Mouse (Mus musculus) T-helper 17 cell (primary cell): ENCODE measurements around the gene Cyp4f39.

Source experiments
- in situ Hi-C, 2 experiments: fragments of 300-600 bp; cut with MboI, MseI; formaldehyde crosslinking; loops; 1 replicate in 1 of 2; 2 replicates in 1 of 2; pipeline ENCODE4 v1.15.1; 2025; ENCODE audit warnings: high pct_unique_total_duplicates in 2 of 2

Cyp4f39 gene

GRCm38 (mm10) chr17:32452482-32452881 lies at the start of gene Cyp4f39:
Gene Cyp4f39, plus strand, starts transcription at chr17:32452723.
- in situ Hi-C loops, result no loop called here

GRCm38 (mm10) chr17:32402779-32403157 lies 49.8 kb upstream of the Cyp4f39 start:
- in situ Hi-C loops, result no loop called here

GRCm38 (mm10) chr17:32403417-32403816 lies 49.1 kb upstream of the Cyp4f39 start, which contains the start of gene Rasal3:
Gene Rasal3, minus strand, starts transcription at chr17:32403583.
- in situ Hi-C loops, result no loop called here

- in situ Hi-C loops, result loop anchor here in 1 of 2 experiments (10.0 kb wide), 1 partner anchor 1837 kb away; the partner anchor contains the start of gene Btbd9
These were observed 40.6 kb upstream of the Cyp4f39 start for GRCm38 (mm10) chr17:32411898-32412297.

GRCm38 (mm10) chr17:32415417-32416020 lies 37.0 kb upstream of the Cyp4f39 start:
- in situ Hi-C loops, result loop anchor here in 1 of 2 experiments (10.0 kb wide), 1 partner anchor 1841 kb away; the partner anchor contains the start of gene Btbd9

- in situ Hi-C loops, result loop anchor here in 1 of 2 experiments (10.0 kb wide), 1 partner anchor 1842 kb away; the partner anchor contains the start of gene Btbd9
These were observed 35.8 kb upstream of the Cyp4f39 start for GRCm38 (mm10) chr17:32416771-32417170.

- in situ Hi-C loops, result loop anchor here in 1 of 2 experiments (10.0 kb wide), 1 partner anchor 1845 kb away; the partner anchor contains the start of gene Btbd9
These were observed 32.5 kb upstream of the Cyp4f39 start for GRCm38 (mm10) chr17:32419989-32420388.

- in situ Hi-C loops, result no loop called here
These were observed 31.7 kb upstream of the Cyp4f39 start for GRCm38 (mm10) chr17:32420781-32421180.

GRCm38 (mm10) chr17:32424034-32424433 lies 28.5 kb upstream of the Cyp4f39 start, which contains the start of gene Pglyrp2:
Gene Pglyrp2, minus strand, starts transcription at chr17:32424167.
- in situ Hi-C loops, result no loop called here

GRCm38 (mm10) chr17:32426610-32427009 lies 25.9 kb upstream of the Cyp4f39 start:
- in situ Hi-C loops, result loop anchor here in 1 of 2 experiments (5.0 kb wide), 1 partner anchor 69 kb away; no protein-coding TSS in a partner anchor

GRCm38 (mm10) chr17:32431972-32432371 lies 20.6 kb upstream of the Cyp4f39 start:
- in situ Hi-C loops, result no loop called here

- in situ Hi-C loops, result no loop called here
These were observed 18.2 kb upstream of the Cyp4f39 start for GRCm38 (mm10) chr17:32434324-32434723.

- in situ Hi-C loops, result no loop called here
These were observed 17.4 kb upstream of the Cyp4f39 start for GRCm38 (mm10) chr17:32435151-32435550.

GRCm38 (mm10) chr17:32437106-32437505 lies 15.4 kb upstream of the Cyp4f39 start:
- in situ Hi-C loops, result no loop called here

- in situ Hi-C loops, result loop anchor here in 1 of 2 experiments (5.0 kb wide), 1 partner anchor 101 kb away; no protein-coding TSS in a partner anchor
These were observed 9.3 kb upstream of the Cyp4f39 start for GRCm38 (mm10) chr17:32443245-32443644.

GRCm38 (mm10) chr17:32445016-32445415 lies 7.5 kb upstream of the Cyp4f39 start:
- in situ Hi-C loops, result no loop called here

GRCm38 (mm10) chr17:32447195-32447594 lies 5.3 kb upstream of the Cyp4f39 start:
- in situ Hi-C loops, result no loop called here

GRCm38 (mm10) chr17:32449042-32449441 lies 3.5 kb upstream of the Cyp4f39 start:
- in situ Hi-C loops, result no loop called here

- in situ Hi-C loops, result no loop called here
These were observed 1.5 kb upstream of the Cyp4f39 start for GRCm38 (mm10) chr17:32450844-32451537.

- in situ Hi-C loops, result no loop called here
These were observed 1.7 kb downstream of the Cyp4f39 start for GRCm38 (mm10) chr17:32454188-32454587.

GRCm38 (mm10) chr17:32454997-32455396 lies 2.5 kb downstream of the Cyp4f39 start:
- in situ Hi-C loops, result no loop called here

GRCm38 (mm10) chr17:32468494-32468893 lies 16.0 kb downstream of the Cyp4f39 start:
- in situ Hi-C loops, result no loop called here
